Mouse (Mus musculus): ENCODE data around the gene Dennd2a.

Gene Dennd2a

GRCm38 (mm10) chr6:39556900-39557659, 587 bp downstream of the Dennd2a start:
- DNase-seq (ENCODE audit: low read depth): no peak

- no peak for DNase-seq (ENCODE audit: low read depth)
Observed at GRCm38 (mm10) chr6:39555648-39555945, 2.1 kb downstream of the Dennd2a start.

GRCm38 (mm10) chr6:39554888-39555647, 2.6 kb downstream of the Dennd2a start:
- no peak for DNase-seq (ENCODE audit: low read depth)

- DNase-seq (ENCODE audit: low read depth): no peak
Observed at GRCm38 (mm10) chr6:39551981-39552636, 5.6 kb downstream of the Dennd2a start.

DNA sequence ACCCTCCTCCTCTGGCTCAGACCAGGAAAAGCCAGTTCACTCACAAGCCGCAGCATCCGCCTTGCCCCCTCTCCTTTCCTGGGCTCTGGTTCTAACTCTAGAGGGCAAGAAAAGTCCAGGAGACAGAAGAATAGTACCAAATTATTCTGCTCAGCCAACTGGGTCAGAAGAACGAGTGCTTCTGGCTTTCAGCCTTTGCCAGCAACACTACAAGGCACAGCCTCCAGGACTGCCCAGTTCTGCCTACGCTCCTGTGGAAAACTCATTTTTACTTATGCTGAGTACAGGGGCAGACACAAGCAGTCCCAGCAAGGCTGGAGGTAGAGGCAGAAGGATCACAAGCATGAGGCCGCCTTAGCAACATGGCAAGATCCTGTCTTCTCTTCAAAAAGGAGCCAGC, 9.6 kb downstream of the Dennd2a start:
- no peak for DNase-seq (ENCODE audit: low read depth)

DNA sequence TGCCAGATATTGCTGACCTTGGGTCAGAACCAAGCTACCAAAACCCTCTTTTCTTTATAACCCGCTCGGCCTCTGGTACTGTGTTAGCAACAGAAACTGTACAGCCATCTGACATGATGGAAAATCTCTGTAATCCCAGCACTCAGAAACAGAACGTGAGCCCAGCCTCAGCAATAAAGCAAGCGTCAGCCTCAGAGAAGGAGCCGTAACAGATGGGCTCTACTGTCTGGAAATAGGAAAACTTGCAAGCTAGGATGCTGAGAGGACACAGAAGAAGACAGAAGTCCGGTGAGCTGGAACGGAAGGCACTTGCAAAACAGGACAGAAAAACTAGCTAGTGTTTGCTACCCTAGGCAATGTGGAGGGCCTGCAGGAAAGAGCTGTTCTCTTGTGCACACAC, 12.2 kb downstream of the Dennd2a start:
- DNase-seq (ENCODE audit: low read depth): no peak

DNA sequence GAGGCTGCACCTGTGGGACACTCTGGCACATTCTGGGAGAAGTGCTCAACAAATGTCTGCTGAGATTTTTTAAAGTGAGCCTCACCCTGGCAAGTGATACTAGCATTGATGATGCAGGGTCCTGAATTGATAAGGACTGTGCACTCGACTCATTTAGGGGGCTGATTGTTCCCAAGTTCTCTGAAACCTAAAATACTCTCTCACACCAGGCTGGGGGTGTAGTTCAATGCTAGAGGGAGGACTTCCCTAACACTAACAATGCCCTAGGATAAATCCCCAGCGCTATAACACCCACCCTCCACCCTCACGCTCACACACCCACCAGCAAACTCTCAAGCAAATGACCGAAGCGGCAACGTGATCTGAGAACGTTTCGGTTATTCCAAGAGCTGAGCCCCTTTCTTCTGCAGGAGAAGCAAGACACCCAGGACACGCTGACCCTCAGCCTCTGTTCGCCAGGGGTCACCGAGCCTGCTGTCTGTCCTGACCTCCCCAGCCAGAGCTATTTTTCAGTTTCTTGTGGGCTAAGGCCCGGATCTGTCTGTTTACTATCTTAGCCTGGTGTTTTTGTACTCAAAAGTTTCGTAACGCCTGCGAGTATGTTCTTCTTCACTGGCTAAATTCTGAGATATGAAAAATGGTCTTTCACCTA, 13.8 kb downstream of the Dennd2a start:
- no peak for DNase-seq (ENCODE audit: low read depth)

GRCm38 (mm10) chr6:39542631-39543597, 14.8 kb downstream of the Dennd2a start:
- DNase-seq (ENCODE audit: low read depth): no peak

- DNase-seq (ENCODE audit: low read depth): no peak
Observed at GRCm38 (mm10) chr6:39540563-39540962, 17.1 kb downstream of the Dennd2a start.

- DNase-seq (ENCODE audit: low read depth): peak; percentile 26
Observed at GRCm38 (mm10) chr6:39539679-39540155, 17.9 kb downstream of the Dennd2a start.

- DNase-seq (ENCODE audit: low read depth): no peak
Observed at GRCm38 (mm10) chr6:39538227-39538626, 19.4 kb downstream of the Dennd2a start.

DNA sequence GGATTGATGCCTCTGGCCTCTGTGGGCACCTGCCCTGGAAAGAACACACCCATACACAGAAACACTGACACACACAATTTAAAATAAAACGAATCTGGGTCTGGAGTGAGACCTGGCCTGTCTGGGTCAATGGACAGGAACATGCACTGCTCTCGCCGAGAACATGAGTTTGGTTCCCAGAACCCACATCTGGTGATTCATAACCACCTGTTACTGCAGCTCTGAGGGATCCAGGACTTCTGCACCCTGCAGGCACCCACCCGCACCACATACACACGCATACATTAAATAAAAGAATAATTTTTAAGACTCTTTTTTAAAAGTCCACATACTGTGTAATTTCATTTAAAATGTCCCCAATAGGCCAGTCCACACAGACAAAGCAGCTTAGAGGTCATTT, 20.4 kb downstream of the Dennd2a start:
- no peak for DNase-seq (ENCODE audit: low read depth)

DNA sequence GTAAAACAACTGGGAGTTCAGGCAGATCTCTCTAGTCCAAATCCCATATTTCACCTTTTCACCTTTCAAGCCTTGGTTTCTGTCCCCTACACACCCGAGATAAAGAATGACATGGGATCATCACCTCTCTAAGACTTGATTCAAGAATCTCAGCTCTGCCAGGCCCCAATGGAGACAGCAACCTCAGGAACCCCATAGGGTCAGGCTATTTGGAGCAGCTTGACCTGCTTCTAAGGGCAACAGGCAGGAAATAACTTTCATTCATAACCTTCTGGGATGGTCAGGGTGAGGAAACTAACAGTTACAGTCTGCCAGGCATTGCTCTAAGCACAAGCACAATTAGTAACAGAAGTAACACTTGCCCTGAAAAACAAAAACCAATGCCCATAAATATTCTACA, 21.0 kb downstream of the Dennd2a start:
- no peak for DNase-seq (ENCODE audit: low read depth)

GRCm38 (mm10) chr6:39534944-39535343, 22.7 kb downstream of the Dennd2a start:
- no peak for DNase-seq (ENCODE audit: low read depth)

- DNase-seq (ENCODE audit: low read depth): no peak
Observed at GRCm38 (mm10) chr6:39528671-39529535, 28.8 kb downstream of the Dennd2a start.

DNA sequence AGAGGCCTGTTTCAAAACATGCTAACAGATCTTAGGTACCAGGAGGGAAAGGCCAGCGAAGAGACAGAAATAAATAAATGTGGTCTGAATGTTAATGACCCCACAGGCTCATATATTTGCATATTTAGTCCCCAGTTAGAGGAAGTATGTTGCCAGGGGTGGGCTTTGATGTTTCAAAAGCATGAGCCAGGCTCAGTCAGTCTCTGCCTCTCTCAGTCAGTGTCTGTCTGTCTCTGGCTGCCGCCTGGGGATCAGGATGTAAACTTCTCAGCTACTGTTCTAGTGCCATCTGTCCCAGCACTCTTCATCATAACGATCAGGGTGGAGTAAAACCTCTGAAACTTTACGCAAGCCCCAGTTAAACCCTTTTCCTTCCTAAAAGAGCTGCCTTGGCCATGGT, 29.9 kb downstream of the Dennd2a start:
- no peak for DNase-seq (ENCODE audit: low read depth)

GRCm38 (mm10) chr6:39527337-39527784, 30.3 kb downstream of the Dennd2a start:
- no peak for DNase-seq (ENCODE audit: low read depth)

DNA sequence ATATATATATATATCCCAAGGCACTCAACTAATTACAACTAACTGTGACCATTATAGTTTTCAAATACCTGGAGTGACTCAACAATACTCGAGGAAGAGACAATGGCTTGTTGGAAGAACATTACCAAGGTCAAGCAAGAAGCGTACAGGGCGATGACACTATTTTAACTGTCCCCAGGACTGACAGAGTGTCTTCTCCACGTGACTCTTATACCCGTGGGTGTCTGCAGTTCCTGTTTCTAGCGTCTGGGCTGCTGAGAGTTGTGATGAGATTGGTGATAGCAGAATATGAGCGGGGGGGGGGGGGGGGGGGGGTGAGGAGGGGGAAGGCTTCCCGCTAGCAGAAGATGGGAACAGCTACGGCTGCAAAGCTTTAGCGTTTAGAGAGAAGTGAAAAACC, 30.9 kb downstream of the Dennd2a start:
- DNase-seq (ENCODE audit: low read depth): no peak

DNA sequence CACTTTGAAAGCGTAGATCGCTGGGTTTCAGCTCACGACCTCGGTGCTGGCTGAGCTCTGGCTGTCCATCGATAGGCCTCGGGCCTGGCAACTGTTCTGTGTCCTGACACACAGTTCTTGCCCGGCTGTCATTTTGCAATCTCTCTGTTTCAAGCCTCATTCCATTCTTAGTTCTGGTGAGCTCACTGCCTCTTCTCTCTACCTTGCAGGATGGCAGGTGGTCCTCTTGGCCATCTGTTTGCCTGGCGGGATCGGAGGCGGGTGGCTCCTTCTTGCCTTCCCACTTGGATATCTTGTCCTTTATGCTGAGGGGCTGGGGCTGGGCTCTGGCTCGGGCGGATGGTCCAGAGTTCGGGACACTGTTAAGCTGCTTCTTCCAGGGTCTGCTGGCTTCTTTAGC, 34.5 kb downstream of the Dennd2a start:
- no peak for DNase-seq (ENCODE audit: low read depth)

DNA sequence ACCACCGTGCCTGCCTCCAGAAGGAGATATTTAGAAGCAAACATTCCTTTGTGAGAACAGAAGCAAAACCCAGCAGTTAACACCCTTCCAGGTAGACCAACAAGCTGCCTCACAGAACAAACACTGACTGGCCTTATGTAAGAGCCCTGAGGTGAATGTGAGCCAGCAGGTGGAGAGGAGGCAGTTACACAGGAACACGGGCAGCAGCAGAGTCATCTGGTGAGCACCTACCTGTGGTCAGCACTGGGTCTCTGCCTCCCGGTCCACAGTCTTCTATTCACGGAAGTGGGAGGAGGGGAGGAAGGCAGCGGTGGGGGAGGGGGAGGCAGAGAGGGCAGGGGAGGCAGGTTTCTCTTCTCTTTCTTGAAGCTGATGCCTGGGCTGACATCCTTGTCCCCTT, 35.2 kb downstream of the Dennd2a start:
- DNase-seq (ENCODE audit: low read depth): no peak

Data from naive thymus-derived CD4-positive, alpha-beta T cell, adult 2 months (primary cell).